Mouse (Mus musculus): ENCODE results near the gene Glra2. TPM values are rescaled to one million over a fixed set of nuclear protein-coding genes. Genes with fewer than 3 reads are reported as not detected.

Glra2 gene
- polyA plus RNA-seq (2014; fragmentation: Illumina TruSeq; extraction: RNeasy Lipid Tissue Mini Kit (QIAGEN cat#74804)): not detected

DNA sequence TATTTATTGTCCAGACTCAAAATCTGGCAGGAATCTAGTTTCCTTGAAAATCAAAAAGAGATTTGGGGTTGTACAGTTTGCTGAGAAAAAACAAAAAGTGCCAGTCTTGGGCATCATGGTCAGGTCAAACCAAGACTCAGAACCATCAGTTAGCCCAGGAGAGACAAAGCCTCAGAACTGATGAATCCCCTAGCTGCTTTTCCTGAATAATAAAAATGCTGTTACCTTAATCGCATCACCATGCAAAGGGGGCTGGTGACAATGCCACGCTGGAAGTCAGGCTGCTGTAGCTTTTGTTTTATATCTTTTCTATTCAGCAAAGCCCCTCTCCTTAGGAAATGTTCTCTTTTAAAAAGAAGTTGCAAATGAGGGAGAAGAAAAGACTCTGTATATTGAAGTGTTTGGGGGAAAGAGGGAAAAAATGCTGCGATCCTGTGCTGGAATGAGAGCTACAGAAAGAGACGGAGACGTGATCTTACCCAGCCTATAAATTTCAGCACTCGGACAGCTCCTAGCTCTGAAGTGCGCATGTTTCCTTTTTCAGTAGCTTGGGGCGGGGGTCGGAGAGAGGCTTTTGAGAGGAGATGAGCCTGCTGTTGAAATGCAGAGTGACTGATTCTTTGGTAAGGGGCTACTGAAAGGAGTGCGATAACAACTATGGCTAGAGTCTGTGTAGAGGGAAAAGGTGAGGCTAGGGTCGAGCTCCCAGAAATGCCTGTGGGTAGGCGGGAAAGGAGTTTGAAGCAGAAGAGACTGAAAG, at the start of gene Glra2:
Gene Glra2, minus strand, starts transcription at position 455 of the 760 bp plus-strand sequence.

Data from ovary, adult 10 weeks (tissue).